Mouse (Mus musculus): Measurements from ENCODE around the gene Gemin5.

- no peak for TF ChIP-seq CTCF (IDR thresholded peaks at IDR 0.05; ENCODE audit: extremely low read depth, insufficient read depth, insufficient read length, insufficient replicate concordance)
- TF ChIP-seq POLR2A (IDR thresholded peaks at IDR 0.05; ENCODE audit: low read depth, low read length) = no peak
These were observed 12.9 kb downstream of the Gemin5 start for GRCm38 (mm10) chr11:58155458-58155857.

All from spleen, adult 2 months (tissue).